Comparison of ENCODE assay signal across 28 mouse cellular contexts in the genomic region with DNA sequence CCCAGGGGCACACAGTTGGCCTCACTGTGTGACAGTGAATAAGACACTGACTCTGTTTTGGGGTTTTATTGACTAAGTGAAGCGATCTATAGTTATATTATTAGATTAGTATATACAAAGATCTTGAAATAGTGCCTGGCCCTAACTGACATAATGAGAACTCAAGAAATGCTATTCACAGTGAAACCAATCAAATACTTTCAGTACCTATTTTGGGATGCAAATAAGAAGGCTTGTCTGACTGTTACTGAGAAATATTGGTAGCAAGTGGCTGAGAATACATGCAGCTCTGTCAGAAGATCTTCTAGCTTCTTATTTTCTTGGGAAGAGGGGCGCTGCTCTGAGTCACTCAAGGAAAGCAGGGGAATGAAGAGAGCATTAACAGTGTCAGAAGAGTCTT.
"Had no signal": no experiment of that assay in that cellular context is flagged by ENCODE, and none has a peak within 500 bp of the region (broad histone marks: within the 10 kb centered on the region; RNA-seq: fewer than 3 reads in every experiment).

No protein-coding gene starts in this region.

- H3K27me3 ChIP-seq: embryonic facial prominence, embryonic 12.5 days; embryonic facial prominence, embryonic 13.5 days; embryonic facial prominence, embryonic 15.5 days; forebrain, embryonic 12.5 days; forebrain, embryonic 15.5 days had no signal

- H3K4me2 ChIP-seq: embryonic facial prominence, embryonic 12.5 days; embryonic facial prominence, embryonic 13.5 days; embryonic facial prominence, embryonic 15.5 days; forebrain, embryonic 12.5 days; forebrain, embryonic 13.5 days; forebrain, embryonic 15.5 days had no signal

- ATAC-seq: forebrain, embryonic 13.5 days; forebrain, embryonic 14.5 days; forebrain, embryonic 15.5 days; forebrain, embryonic 16.5 days; forebrain, postnatal 0 days had no signal

- H3K36me3 ChIP-seq: embryonic facial prominence, embryonic 10.5 days; embryonic facial prominence, embryonic 12.5 days; embryonic facial prominence, embryonic 13.5 days; embryonic facial prominence, embryonic 15.5 days; forebrain, embryonic 10.5 days; forebrain, embryonic 12.5 days; forebrain, embryonic 15.5 days; heart, embryonic 10.5 days had no signal

- H3K27ac ChIP-seq: embryonic facial prominence, embryonic 10.5 days; embryonic facial prominence, embryonic 12.5 days; embryonic facial prominence, embryonic 13.5 days; embryonic facial prominence, embryonic 15.5 days; forebrain, embryonic 10.5 days; forebrain, embryonic 12.5 days; forebrain, embryonic 13.5 days; forebrain, embryonic 15.5 days; gastrocnemius, adult 2 months; heart, adult 2 months; heart, embryonic 10.5 days had no signal

- DNase-seq: cerebellum, adult 9-10 months; cerebellum, adult 9-11 months; cerebellum, postnatal 10 days; cerebellum, postnatal 14 days; cerebellum, postnatal 25 days; cerebellum, postnatal 36 days; embryo, embryonic 11 days; forebrain, postnatal 0 days; gastrocnemius, adult 2 months; gastrocnemius, postnatal 10 days; gastrocnemius, postnatal 14 days; gastrocnemius, postnatal 25 days; gastrocnemius, postnatal 36 days; heart, adult 11 months; heart, adult 18-20 months; heart, adult 2 months had no signal

- H3K4me1 ChIP-seq: embryonic facial prominence, embryonic 10.5 days; embryonic facial prominence, embryonic 12.5 days; embryonic facial prominence, embryonic 13.5 days; embryonic facial prominence, embryonic 15.5 days; forebrain, embryonic 10.5 days; forebrain, embryonic 12.5 days; forebrain, embryonic 13.5 days; forebrain, embryonic 15.5 days; heart, embryonic 10.5 days had no signal

- H3K9me3 ChIP-seq: embryonic facial prominence, embryonic 10.5 days; embryonic facial prominence, embryonic 12.5 days; embryonic facial prominence, embryonic 13.5 days; embryonic facial prominence, embryonic 15.5 days; forebrain, embryonic 10.5 days; forebrain, embryonic 12.5 days; forebrain, embryonic 13.5 days; forebrain, embryonic 15.5 days; heart, embryonic 10.5 days had no signal

- H3K4me3 ChIP-seq: embryonic facial prominence, embryonic 10.5 days; embryonic facial prominence, embryonic 12.5 days; embryonic facial prominence, embryonic 13.5 days; embryonic facial prominence, embryonic 15.5 days; erythroblast, embryonic 14.5 days; forebrain, embryonic 10.5 days; forebrain, embryonic 12.5 days; forebrain, embryonic 13.5 days; forebrain, embryonic 15.5 days; gastrocnemius, adult 2 months; heart, adult 2 months; heart, embryonic 10.5 days had no signal

- H3K9ac ChIP-seq: embryonic facial prominence, embryonic 12.5 days; embryonic facial prominence, embryonic 13.5 days; embryonic facial prominence, embryonic 15.5 days; forebrain, embryonic 12.5 days; forebrain, embryonic 13.5 days; forebrain, embryonic 15.5 days; forebrain, postnatal 0 days had no signal
